Mouse (Mus musculus) neural tube, embryonic 11.5 days (tissue): ENCODE data around the gene 4933430I17Rik. TPM values are rescaled to one million over a fixed set of nuclear protein-coding genes. Genes with fewer than 3 reads are reported as not detected.
A peak's percentile ranks its signal among the peaks of the same experiment; 100 is the strongest.

Experiments
- ATAC-seq: fragments of 200-750 bp; cut with Nextera tagmentation; 2 replicates; pipeline ENCODE4 v1.8.0; 2017; ENCODE audit warnings: moderate number of reproducible peaks, mild to moderate bottlenecking, moderate TSS enrichment, moderate library complexity; ENCODE audit not compliant: insufficient read depth, low FRiP score, low TSS enrichment
- DNase-seq: peaks from one replicate; pipeline ENCODE4 v3.0.0-alpha.2; 2015; ENCODE audit warnings: low spot score
- H3K27ac ChIP-seq: fragments of 300-500 bp; sonication (generic); 2 replicates; pipeline ENCODE4 v1.5.1; 2014; ENCODE audit warnings: low read depth, mild to moderate bottlenecking, low read length
- H3K27me3 ChIP-seq: fragments of 300-500 bp; sonication (generic); 2 replicates; pipeline ENCODE4 v1.6.1; 2014; ENCODE audit warnings: mild to moderate bottlenecking, low read length, mixed read lengths; ENCODE audit not compliant: control insufficient read depth, insufficient read depth
- H3K36me3 ChIP-seq: fragments of 300-500 bp; sonication (generic); 2 replicates; pipeline ENCODE4 v1.6.1; 2014; ENCODE audit warnings: mild to moderate bottlenecking, low read length, moderate library complexity, mixed read lengths; ENCODE audit not compliant: control insufficient read depth, insufficient read depth
- H3K4me1 ChIP-seq: fragments of 300-500 bp; sonication (generic); 2 replicates; pipeline ENCODE4 v1.6.1; 2014; ENCODE audit warnings: low read length, mixed read lengths; ENCODE audit not compliant: control insufficient read depth, insufficient read depth
- H3K4me2 ChIP-seq: fragments of 300-500 bp; sonication (generic); 2 replicates; pipeline ENCODE4 v1.6.1; 2014; ENCODE audit warnings: low read depth, mild to moderate bottlenecking, moderate library complexity
- H3K4me3 ChIP-seq: fragments of 300-500 bp; sonication (generic); 2 replicates; pipeline ENCODE4 v1.5.1; 2014; ENCODE audit warnings: low read depth, low read length
- H3K9ac ChIP-seq: fragments of 300-500 bp; sonication (generic); 2 replicates; pipeline ENCODE4 v1.6.1; 2014; ENCODE audit warnings: mild to moderate bottlenecking, low read length
- H3K9me3 ChIP-seq: fragments of 300-500 bp; sonication (generic); 2 replicates; pipeline ENCODE4 v1.6.1; 2016; ENCODE audit warnings: low read length; ENCODE audit not compliant: control insufficient read depth
- WGBS: fragments of 180-500 bp; shearing (Covaris S2); extraction: QIAGEN DNeasy Blood & Tissue Kit; methylation state at CpG from one replicate; pipeline ENCODE4 v1.1.7; 2014; 5-methylcytosine and 5-hydroxymethylcytosine counted together
- polyA plus RNA-seq: library from polyadenylated mRNA; unstranded; fragments of >200 nt; fragmentation: Nextera tagmentation; extraction: Ambion mirVana; gene quantifications from 2 replicates; pipeline ENCODE4 v1.2.1, GENCODE M21; 2014

4933430I17Rik gene
- polyA plus RNA-seq, 1 experiment from 2014 or later, result 1.0 TPM

DNA sequence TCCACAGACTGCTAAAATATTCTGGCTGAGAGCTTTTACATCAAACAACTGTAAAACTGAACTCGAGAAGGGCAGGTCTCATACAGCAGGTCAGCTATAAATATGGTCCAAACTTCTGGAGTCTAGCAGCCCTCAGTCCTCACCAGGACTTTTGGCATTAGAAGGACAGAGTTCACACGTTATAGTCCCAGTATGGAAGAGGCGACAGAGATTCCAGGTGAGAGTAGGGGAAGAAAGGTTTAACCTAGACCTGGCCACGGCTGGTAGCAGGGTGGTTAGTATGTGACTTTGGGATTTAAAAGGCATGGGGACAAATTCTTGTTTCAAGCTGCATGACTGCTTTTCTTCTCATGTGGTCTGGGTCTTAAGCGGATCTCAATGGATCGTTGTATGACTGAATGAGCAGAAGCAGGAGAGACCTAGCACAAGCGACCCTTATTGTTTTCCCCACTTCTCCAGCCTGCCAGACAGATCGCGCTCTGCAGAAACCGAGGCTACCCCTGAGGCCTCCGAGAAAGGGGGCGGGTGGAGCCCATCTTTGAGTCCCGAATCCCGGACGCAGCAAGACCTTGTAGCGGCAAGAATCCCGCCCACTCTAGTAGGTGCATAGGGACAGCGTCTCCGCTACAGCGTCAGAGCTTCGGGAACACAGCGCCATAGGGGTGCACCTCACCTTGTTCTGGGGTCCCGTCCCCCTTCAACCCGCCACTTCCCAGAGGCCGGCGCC is 5.9 kb upstream of the 4933430I17Rik start:
- H3K9ac ChIP-seq, result peak overlapping the region; percentile 76
- peak overlapping the region; percentile 60 for H3K27ac ChIP-seq
- H3K4me3 ChIP-seq, result peak overlapping the region; percentile 61
- H3K4me2 ChIP-seq, result peak overlapping the region; percentile 77
- H3K9me3 ChIP-seq, result no peaks in the 10 kb centered on the region
- DNase-seq, result no peak
- 0 out of 2 replicates have a peak, but pooled peaks cover 2% of the 10 kb centered on the region for H3K36me3 ChIP-seq
- ATAC-seq, result no peak; the same call in 1 of the 2 replicates
- WGBS, result 3% methylated on average over 26 of the region's 26 CpGs
- peaks cover 14% of the 10 kb centered on the region for H3K4me1 ChIP-seq
- H3K27me3 ChIP-seq, result no peaks in the 10 kb centered on the region

DNA sequence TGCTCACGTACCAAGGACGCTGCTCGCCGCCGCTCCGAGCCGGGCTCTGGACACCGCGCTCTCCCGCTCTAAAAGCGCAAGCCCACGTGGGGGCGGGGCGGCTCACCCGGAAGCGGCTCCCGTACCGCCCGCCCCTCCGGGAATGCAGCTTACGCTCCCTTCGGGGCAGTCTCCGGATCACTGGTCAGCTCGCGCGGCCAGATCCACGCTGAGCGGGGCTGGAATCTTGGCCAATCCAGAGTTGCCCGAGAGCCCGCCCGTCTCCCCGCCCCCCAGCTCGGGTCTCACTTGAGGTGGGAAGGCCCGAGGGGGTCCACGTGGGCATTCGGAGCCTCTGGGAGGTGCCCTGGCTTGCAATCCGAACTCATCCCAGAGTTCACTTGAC is 5.3 kb upstream of the 4933430I17Rik start, which contains the start of gene Alad:
Alad (minus strand) TSS at position 70 of the 385 bp plus-strand sequence.
- Histone ChIP-seq H3K9ac (peak within 1 kb of the TSS; percentile 76), H3K4me2 (peak within 1 kb of the TSS; percentile 77), H3K27me3 (no peaks in the 10 kb centered on the region), H3K36me3 (0 out of 2 replicates have a peak, but pooled peaks cover 2% of the 10 kb centered on the region), H3K9me3 (no peaks in the 10 kb centered on the region), H3K4me1 (peaks cover 14% of the 10 kb centered on the region), H3K4me3 (peak within 1 kb of the TSS; percentile 61), H3K27ac (peak within 1 kb of the TSS; percentile 60)
- DNase-seq, result peak; percentile 87
- peak; percentile 83 for ATAC-seq
- under 1% methylated on average over 35 of the region's 37 CpGs for WGBS

DNA sequence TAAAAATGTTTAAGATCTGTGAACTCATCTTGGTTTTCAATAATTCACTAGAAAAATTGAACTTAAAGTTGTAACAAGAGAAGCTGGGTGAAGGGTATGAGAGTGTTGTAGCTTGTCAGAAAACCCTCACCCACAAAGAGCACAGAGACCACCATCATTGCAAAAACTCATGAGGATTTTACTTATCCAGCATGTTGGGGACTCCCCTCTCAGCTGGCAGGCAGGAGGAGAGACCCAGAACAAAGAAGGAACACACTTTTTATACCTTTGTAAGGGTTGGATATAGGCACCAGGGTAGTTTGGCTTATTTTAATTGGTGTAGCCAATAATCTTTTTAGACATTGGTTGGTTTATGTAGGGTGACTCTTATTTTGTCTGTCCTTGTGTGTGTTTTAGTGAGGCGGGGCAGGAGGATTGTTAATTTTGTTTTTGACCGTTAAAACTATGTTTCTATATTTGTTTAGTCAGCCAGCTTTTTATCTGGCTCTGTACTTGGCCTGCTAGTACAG is 4.2 kb upstream of the 4933430I17Rik start:
- Histone ChIP-seq H3K9me3 (no peaks in the 10 kb centered on the region), H3K36me3 (0 out of 2 replicates have a peak, but pooled peaks cover 2% of the 10 kb centered on the region), H3K27me3 (no peaks in the 10 kb centered on the region), H3K4me3 (no peak overlapping the region), H3K4me1 (peaks cover 14% of the 10 kb centered on the region), H3K27ac (no peak overlapping the region), H3K9ac (no peak overlapping the region), H3K4me2 (no peak overlapping the region)
- 88% methylated on average over 2 of the region's 2 CpGs for WGBS
- DNase-seq (no peak), ATAC-seq (no peak)

DNA sequence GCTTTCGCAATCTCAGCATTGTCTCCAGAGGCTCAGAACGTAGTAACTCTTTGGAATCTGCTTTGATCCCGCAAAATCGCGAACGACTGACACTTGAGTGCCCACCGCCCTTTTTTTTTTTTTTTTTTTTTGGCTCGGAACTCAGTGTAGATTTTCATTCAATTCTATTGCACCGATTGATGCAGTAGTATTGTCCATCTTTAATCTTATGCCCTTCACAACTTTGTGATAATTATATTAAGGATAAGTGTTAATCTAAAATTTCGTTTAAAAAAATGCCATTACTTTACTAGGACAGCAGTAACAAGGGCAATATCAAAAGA is 281 bp downstream of the 4933430I17Rik start:
- Histone ChIP-seq H3K9me3 (no peaks in the 10 kb centered on the region), H3K27me3 (no peaks in the 10 kb centered on the region), H3K27ac (no peak overlapping the region), H3K4me1 (peaks cover 2% of the 10 kb centered on the region; the same call in 1 of the 2 replicates), H3K4me3 (peak overlapping the region; percentile 81), H3K4me2 (peak overlapping the region; percentile 30), H3K36me3 (0 out of 2 replicates have a peak, but pooled peaks cover 2% of the 10 kb centered on the region), H3K9ac (no peak overlapping the region; the same call in 1 of the 2 replicates)
- WGBS, result under 1% methylated on average over 10 of the region's 10 CpGs
- ATAC-seq, result no peak
- DNase-seq, result no peak

DNA sequence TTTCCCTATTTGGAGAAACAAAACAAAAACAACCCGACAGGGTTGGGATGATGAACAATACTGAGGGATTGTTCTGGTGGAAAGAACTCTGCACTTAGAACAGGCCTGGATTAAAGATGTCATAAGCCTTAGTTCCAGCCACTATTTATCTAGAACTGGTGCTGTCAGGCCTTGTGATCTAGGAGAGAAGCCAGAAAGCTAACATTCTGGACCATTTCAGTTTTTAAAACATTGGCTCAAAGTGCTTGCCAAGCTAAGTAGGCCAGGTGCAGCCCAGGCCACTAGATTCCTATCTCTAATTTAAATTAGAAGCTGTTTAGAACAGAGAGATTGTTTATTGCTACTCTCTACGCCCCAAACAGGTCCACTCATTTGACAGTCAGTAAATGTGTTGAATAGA is 1.1 kb downstream of the 4933430I17Rik start:
- WGBS, result 63% methylated on average over 2 of the region's 2 CpGs
- no peak overlapping the region for H3K4me2 ChIP-seq
- H3K9ac ChIP-seq, result no peak overlapping the region
- H3K36me3 ChIP-seq, result 0 out of 2 replicates have a peak, but pooled peaks cover 2% of the 10 kb centered on the region
- DNase-seq (no peak), ATAC-seq (no peak)
- no peak overlapping the region for H3K4me3 ChIP-seq
- no peaks in the 10 kb centered on the region for H3K27me3 ChIP-seq
- no peak overlapping the region for H3K27ac ChIP-seq
- no peaks in the 10 kb centered on the region for H3K9me3 ChIP-seq
- peaks cover 2% of the 10 kb centered on the region; the same call in 1 of the 2 replicates for H3K4me1 ChIP-seq

DNA sequence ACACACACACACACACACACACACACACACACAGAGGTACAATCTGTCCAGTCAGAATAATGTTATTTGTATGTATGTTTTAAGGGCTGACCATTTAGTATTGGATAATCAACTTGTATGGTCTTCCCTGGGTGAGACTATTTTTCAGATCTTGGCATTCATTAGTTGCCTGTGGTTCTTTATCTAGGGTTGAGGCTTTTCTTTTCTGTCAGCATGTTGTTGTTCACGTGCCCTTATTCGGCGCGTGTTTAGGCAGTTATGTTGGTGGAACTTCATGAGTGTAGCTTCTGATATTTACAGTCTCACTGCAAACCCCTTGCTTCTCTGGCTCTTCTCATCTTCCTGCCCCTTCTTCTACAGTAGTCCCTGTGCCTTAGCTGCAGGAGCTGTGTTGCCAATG is 2.5 kb downstream of the 4933430I17Rik start:
- Histone ChIP-seq H3K9ac (no peak overlapping the region), H3K36me3 (0 out of 2 replicates have a peak, but pooled peaks cover 2% of the 10 kb centered on the region), H3K9me3 (no peaks in the 10 kb centered on the region), H3K27me3 (no peaks in the 10 kb centered on the region), H3K27ac (no peak overlapping the region), H3K4me2 (no peak overlapping the region), H3K4me1 (peaks cover 2% of the 10 kb centered on the region; the same call in 1 of the 2 replicates), H3K4me3 (no peak overlapping the region)
- ATAC-seq (no peak), DNase-seq (no peak)
- WGBS, result 87% methylated on average over 4 of the region's 4 CpGs

DNA sequence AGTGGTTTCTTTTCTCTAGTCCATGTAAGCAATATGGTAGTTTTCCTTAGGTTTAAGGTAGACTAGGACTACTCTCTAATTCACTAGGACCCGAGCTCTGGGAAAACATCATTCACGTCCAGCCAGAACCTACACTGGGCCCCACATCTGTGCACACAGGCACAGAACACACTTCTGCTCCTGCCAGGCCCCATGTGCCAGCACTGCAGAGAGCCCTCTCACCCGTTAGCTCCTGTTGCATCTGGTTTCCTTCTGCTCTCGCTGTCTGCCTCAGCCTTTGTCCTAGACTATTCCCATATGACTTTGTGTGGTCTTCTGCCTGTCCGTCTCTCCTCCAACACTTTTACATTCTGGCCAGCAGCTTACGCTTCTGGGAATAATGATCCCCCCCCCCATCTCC is 8.6 kb downstream of the 4933430I17Rik start:
- no peak overlapping the region for H3K27ac ChIP-seq
- H3K4me2 ChIP-seq, result no peak overlapping the region
- no peak overlapping the region for H3K9ac ChIP-seq
- H3K4me3 ChIP-seq, result no peak overlapping the region
- H3K4me1 ChIP-seq, result no peaks in the 10 kb centered on the region
- no peak for DNase-seq
- no peak for ATAC-seq
- H3K9me3 ChIP-seq, result no peaks in the 10 kb centered on the region
- H3K27me3 ChIP-seq, result no peaks in the 10 kb centered on the region
- H3K36me3 ChIP-seq, result no peaks in the 10 kb centered on the region
- 86% methylated on average over 6 of the region's 6 CpGs for WGBS

DNA sequence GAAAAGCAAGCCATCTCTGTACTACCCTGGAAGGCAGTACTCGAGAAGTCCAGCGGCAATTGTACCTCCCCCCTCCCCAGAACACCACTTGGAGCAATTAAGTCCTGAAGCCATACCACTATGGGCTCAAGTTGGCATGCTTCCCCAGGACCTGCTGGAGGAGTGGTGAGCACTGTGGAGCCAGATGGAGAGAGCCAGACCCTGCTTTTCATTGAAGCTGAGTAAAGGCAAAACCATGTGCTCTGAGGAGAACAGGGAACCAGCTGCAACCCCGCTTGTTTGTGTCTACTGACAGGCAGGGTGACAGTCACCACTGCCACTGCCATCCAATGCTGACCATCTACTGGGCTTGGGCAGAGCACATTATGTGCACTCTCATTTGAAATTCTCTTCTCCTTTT is 16.6 kb downstream of the 4933430I17Rik start:
- H3K27ac ChIP-seq, result no peak overlapping the region
- 71% methylated on average over 3 of the region's 3 CpGs for WGBS
- no peaks in the 10 kb centered on the region for H3K9me3 ChIP-seq
- no peak overlapping the region for H3K9ac ChIP-seq
- no peaks in the 10 kb centered on the region for H3K27me3 ChIP-seq
- no peaks in the 10 kb centered on the region for H3K4me1 ChIP-seq
- ATAC-seq (no peak), DNase-seq (no peak)
- no peaks in the 10 kb centered on the region for H3K36me3 ChIP-seq
- no peak overlapping the region for H3K4me2 ChIP-seq
- H3K4me3 ChIP-seq, result no peak overlapping the region

DNA sequence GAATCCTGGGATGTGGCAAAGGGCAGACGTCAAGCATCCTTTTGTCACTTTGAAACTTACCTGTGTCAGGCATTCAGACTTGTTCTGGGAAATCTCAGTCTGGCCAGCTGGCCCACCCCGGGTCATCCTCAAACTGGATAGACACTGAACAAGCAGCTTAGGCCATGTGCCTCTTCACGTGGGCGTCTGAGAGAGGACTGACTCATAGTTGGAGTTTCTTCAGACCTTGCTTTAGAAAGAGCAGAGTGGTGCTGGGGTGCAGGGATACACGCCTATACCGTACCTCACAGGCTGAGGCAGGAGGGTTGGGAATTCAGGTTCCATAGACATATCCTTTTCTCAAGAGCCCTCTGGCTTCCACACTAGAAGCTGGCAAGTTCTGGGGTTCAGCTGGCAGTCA is 18.6 kb downstream of the 4933430I17Rik start:
- 92% methylated on average over 6 of the region's 6 CpGs for WGBS
- no peaks in the 10 kb centered on the region for H3K36me3 ChIP-seq
- H3K27me3 ChIP-seq, result no peaks in the 10 kb centered on the region
- H3K9ac ChIP-seq, result no peak overlapping the region
- ATAC-seq (no peak), DNase-seq (no peak)
- H3K9me3 ChIP-seq, result no peaks in the 10 kb centered on the region
- H3K27ac ChIP-seq, result no peak overlapping the region
- H3K4me3 ChIP-seq, result no peak overlapping the region
- H3K4me1 ChIP-seq, result no peaks in the 10 kb centered on the region
- no peak overlapping the region for H3K4me2 ChIP-seq
